Mouse (Mus musculus) cerebellum, postnatal 25 days (tissue): Measurements from ENCODE around the gene Zfp940.
A peak's percentile ranks its signal among the peaks of the same experiment; 100 is the strongest.

ENCODE experiments used
- DNase-seq, 2 experiments: peaks; one replicate each; pipeline ENCODE4 v3.0.0; 2021; ENCODE audit warnings: mixed read lengths in 2 of 2

Gene Zfp940

GRCm38 (mm10) chr7:29807046-29807445 lies 46.4 kb downstream of the Zfp940 start:
- DNase-seq, result no peak

- DNase-seq, result no peak
These were observed 60.6 kb downstream of the Zfp940 start for GRCm38 (mm10) chr7:29792906-29793305.

GRCm38 (mm10) chr7:29785888-29786287 lies 67.6 kb downstream of the Zfp940 start:
- peak in 1 of 2 experiments; percentile 41 for DNase-seq

- no peak for DNase-seq
These were observed 68.4 kb downstream of the Zfp940 start for GRCm38 (mm10) chr7:29785023-29785422.

- peak; percentile 90 to 93 for DNase-seq
These were observed 69.5 kb downstream of the Zfp940 start, which contains the start of gene Zfp30 for GRCm38 (mm10) chr7:29783871-29784551. TSS of gene Zfp30 (plus strand) at chr7:29783998.
